Mouse (Mus musculus): Measurements from ENCODE around the gene Abcc1. TPM values are rescaled to one million over a fixed set of nuclear protein-coding genes. Genes with fewer than 3 reads are reported as not detected.

The Abcc1 gene
- polyA plus RNA-seq, 1 experiment from 2014 or later: 5.0 TPM

DNA sequence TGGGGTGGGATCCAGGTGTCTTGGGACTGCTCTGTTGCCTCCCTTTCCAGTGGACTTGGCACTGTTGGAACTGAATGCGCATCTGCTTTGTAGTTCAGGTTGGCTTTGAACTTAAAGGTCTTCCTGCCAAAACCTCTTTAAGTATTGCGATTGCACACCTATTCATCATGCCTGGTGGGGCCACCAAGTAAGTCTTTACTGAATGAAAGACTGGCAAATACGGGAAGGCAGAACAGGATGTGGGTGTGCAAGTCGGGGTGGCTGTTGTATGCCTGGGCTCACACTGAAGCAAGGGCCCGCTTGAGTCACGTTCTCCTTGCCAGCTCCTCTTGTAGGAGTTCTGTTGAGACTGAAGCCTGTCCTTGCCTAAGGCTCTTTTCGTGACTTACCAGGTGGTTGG, 18.5 kb downstream of the Abcc1 start:
- Histone ChIP-seq H3K4me2 (replicated peaks; ENCODE audit: low read depth, low read length) (no peak overlapping the region), H3K4me3 (ENCODE audit: low read depth, low read length) (no peak overlapping the region), H3K9ac (replicated peaks; ENCODE audit: low read depth) (no peak overlapping the region), H3K9me3 (ENCODE audit: low read length) (no peaks in the 10 kb centered on the region), H3K36me3 (ENCODE audit: insufficient read depth, low read length) (no peaks in the 10 kb centered on the region), H3K4me1 (ENCODE audit: insufficient read depth, low read depth, low read length) (no peaks in the 10 kb centered on the region; the same call in 1 of the 2 replicates), H3K27me3 (replicated peaks; ENCODE audit: insufficient read depth, low read length) (no peaks in the 10 kb centered on the region), H3K27ac (ENCODE audit: low read length) (no peak overlapping the region)
- no peak for ATAC-seq
- WGBS: 87% methylated on average over 7 of the region's 7 CpGs
- TF ChIP-seq EP300 (IDR thresholded peaks at IDR 0.05) (no peak), CTCF (IDR thresholded peaks at IDR 0.05) (no peak)
- no peak for DNase-seq (ENCODE audit: low spot score)

DNA sequence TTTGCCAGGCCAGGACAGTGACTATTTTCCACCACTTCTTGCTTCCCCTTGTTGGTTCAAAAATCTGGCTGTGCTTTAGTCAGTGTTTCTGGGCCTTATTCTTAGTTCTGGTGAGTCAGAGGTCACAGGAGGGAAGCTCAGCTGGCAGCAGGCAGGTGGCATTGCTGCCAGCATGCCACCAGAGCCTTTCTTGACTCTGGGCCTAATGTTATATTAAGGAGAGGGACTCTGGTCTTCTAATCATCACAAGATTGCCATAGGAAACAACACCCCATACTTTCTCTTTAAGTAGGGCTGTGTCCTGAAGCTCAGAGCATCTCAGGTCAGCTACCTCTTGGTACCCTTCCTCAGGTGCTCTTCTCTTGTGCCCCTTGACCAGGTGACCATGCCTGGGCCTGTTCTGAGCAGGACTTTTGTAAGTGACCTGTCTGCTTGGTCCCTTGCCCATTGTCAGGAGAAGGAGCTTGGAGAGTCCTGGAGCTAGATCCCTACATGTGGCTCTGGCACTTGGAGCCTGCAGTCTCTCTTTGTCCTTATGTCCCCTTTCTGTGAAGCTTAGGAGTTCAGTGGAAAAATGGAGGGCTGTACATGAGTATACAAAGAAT, 19.8 kb downstream of the Abcc1 start:
- ATAC-seq (no peak), DNase-seq (ENCODE audit: low spot score) (no peak)
- no peaks in the 10 kb centered on the region for H3K27me3 ChIP-seq (replicated peaks; ENCODE audit: insufficient read depth, low read length)
- no peak overlapping the region for H3K9ac ChIP-seq (replicated peaks; ENCODE audit: low read depth)
- H3K36me3 ChIP-seq (ENCODE audit: insufficient read depth, low read length): no peaks in the 10 kb centered on the region
- no peaks in the 10 kb centered on the region for H3K9me3 ChIP-seq (ENCODE audit: low read length)
- no peak overlapping the region for H3K27ac ChIP-seq (ENCODE audit: low read length)
- H3K4me3 ChIP-seq (ENCODE audit: low read depth, low read length): no peak overlapping the region
- TF ChIP-seq CTCF (IDR thresholded peaks at IDR 0.05) (no peak), EP300 (IDR thresholded peaks at IDR 0.05) (no peak)
- H3K4me2 ChIP-seq (replicated peaks; ENCODE audit: low read depth, low read length): no peak overlapping the region
- no peaks in the 10 kb centered on the region; the same call in 1 of the 2 replicates for H3K4me1 ChIP-seq (ENCODE audit: insufficient read depth, low read depth, low read length)

DNA sequence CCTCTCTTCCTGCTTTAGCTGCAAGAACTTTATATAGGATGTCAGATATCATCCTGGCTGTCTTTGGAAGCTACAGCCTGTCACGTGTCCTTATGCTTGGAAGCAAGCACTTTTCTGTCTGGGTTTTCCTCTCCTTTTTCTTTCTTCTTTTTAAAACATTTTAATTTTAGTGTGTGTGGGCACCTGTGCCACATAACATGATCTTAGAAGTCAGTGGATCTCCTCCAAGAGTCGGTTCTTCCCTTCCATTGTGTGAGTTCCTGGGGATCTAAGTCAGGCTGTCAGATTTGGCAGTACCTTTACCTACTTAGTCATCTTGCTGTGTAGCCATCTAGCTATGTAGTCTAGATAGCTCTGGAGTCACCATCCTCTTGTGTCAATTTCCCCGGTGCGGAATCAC, 37.9 kb downstream of the Abcc1 start:
- Histone ChIP-seq H3K4me3 (ENCODE audit: low read depth, low read length) (no peak overlapping the region), H3K9ac (replicated peaks; ENCODE audit: low read depth) (no peak overlapping the region), H3K9me3 (ENCODE audit: low read length) (no peaks in the 10 kb centered on the region), H3K4me2 (replicated peaks; ENCODE audit: low read depth, low read length) (no peak overlapping the region), H3K36me3 (ENCODE audit: insufficient read depth, low read length) (no peaks in the 10 kb centered on the region), H3K27ac (ENCODE audit: low read length) (no peak overlapping the region), H3K27me3 (replicated peaks; ENCODE audit: insufficient read depth, low read length) (no peaks in the 10 kb centered on the region), H3K4me1 (ENCODE audit: insufficient read depth, low read depth, low read length) (no peaks in the 10 kb centered on the region)
- TF ChIP-seq CTCF (IDR thresholded peaks at IDR 0.05): no peak
- 92% methylated on average over 4 of the region's 4 CpGs for WGBS
- DNase-seq (ENCODE audit: low spot score) (no peak), ATAC-seq (no peak)

DNA sequence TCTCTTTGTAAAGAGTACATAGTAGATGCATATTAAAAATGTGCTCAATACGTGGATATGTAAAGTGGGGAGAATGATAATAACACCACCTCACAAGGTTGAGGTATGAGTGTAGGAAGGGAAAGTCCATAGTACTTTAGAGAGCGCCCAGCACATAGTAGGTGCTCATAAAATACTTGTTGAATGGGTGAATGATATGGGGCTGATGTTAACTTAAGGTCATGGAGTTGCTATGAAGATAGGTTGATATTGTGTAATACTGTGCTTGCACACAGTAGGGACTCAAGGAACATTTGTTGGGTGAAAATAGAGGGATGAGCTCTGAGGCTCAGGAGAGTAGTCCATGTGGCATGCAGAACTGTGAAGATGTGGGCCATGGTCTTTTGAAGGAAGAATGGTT, 42.1 kb downstream of the Abcc1 start:
- Histone ChIP-seq H3K27me3 (replicated peaks; ENCODE audit: insufficient read depth, low read length) (no peaks in the 10 kb centered on the region), H3K9ac (replicated peaks; ENCODE audit: low read depth) (no peak overlapping the region), H3K9me3 (ENCODE audit: low read length) (no peaks in the 10 kb centered on the region), H3K4me2 (replicated peaks; ENCODE audit: low read depth, low read length) (no peak overlapping the region), H3K36me3 (ENCODE audit: insufficient read depth, low read length) (no peaks in the 10 kb centered on the region), H3K27ac (ENCODE audit: low read length) (no peak overlapping the region), H3K4me3 (ENCODE audit: low read depth, low read length) (no peak overlapping the region), H3K4me1 (ENCODE audit: insufficient read depth, low read depth, low read length) (no peaks in the 10 kb centered on the region)
- TF ChIP-seq CTCF (IDR thresholded peaks at IDR 0.05): no peak
- no peak for TF ChIP-seq EP300 (IDR thresholded peaks at IDR 0.05)
- ATAC-seq (no peak), DNase-seq (ENCODE audit: low spot score) (no peak)
- 92% methylated on average over 2 of the region's 2 CpGs for whole genome bisulfite sequencing

DNA sequence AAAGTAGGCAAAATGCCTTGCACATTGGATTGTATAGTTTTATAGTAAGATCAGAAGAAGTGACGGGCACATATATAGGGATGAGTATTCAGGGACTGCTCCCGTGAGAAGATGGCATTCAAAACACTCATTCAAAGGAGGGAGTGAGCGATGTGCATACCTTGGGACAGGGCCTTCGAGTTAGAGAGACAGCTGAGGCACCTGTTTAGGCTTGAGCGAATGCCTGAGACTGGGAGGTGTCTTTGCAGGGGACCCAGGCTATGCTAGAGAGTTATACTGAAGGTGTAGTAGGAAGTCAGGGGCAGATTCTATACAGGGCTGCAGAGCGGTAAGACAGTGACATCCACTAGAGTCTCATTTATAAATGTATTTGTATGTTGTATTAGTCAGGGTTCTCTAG, 44.3 kb downstream of the Abcc1 start:
- no peaks in the 10 kb centered on the region for H3K9me3 ChIP-seq (ENCODE audit: low read length)
- H3K9ac ChIP-seq (replicated peaks; ENCODE audit: low read depth): no peak overlapping the region
- no peak for ATAC-seq
- H3K4me1 ChIP-seq (ENCODE audit: insufficient read depth, low read depth, low read length): no peaks in the 10 kb centered on the region
- H3K27ac ChIP-seq (ENCODE audit: low read length): no peak overlapping the region
- H3K4me3 ChIP-seq (ENCODE audit: low read depth, low read length): no peak overlapping the region
- DNase-seq (ENCODE audit: low spot score): no peak
- TF ChIP-seq CTCF (IDR thresholded peaks at IDR 0.05) (no peak), EP300 (IDR thresholded peaks at IDR 0.05) (no peak)
- no peak overlapping the region for H3K4me2 ChIP-seq (replicated peaks; ENCODE audit: low read depth, low read length)
- H3K36me3 ChIP-seq (ENCODE audit: insufficient read depth, low read length): no peaks in the 10 kb centered on the region
- WGBS: 91% methylated on average over 6 of the region's 6 CpGs
- no peaks in the 10 kb centered on the region for H3K27me3 ChIP-seq (replicated peaks; ENCODE audit: insufficient read depth, low read length)

DNA sequence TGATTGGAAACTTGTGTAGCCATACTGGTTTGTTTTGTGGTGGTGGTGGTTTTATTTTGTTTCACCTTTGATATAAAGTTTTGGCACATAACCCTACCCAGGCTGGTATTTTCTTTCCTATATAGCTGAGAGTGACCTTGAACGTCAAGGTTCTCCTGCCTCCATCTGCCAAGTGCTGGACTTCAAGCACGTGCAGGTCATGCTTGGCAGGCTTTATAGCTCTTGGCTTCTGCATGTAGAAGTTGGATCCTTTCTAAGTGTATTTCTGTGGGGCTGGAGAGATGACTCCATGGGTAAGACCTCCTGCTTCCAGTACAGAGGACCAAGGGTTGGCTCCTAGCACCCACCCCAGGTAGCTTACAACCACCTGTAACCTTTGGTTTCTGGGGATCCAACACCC, 47.8 kb downstream of the Abcc1 start:
- Histone ChIP-seq H3K36me3 (ENCODE audit: insufficient read depth, low read length) (no peaks in the 10 kb centered on the region), H3K4me1 (ENCODE audit: insufficient read depth, low read depth, low read length) (no peaks in the 10 kb centered on the region), H3K9me3 (ENCODE audit: low read length) (no peaks in the 10 kb centered on the region), H3K4me3 (ENCODE audit: low read depth, low read length) (no peak overlapping the region), H3K27me3 (replicated peaks; ENCODE audit: insufficient read depth, low read length) (no peaks in the 10 kb centered on the region), H3K4me2 (replicated peaks; ENCODE audit: low read depth, low read length) (no peak overlapping the region), H3K9ac (replicated peaks; ENCODE audit: low read depth) (no peak overlapping the region), H3K27ac (ENCODE audit: low read length) (no peak overlapping the region)
- ATAC-seq: no peak
- TF ChIP-seq CTCF (IDR thresholded peaks at IDR 0.05) (no peak), EP300 (IDR thresholded peaks at IDR 0.05) (no peak)
- WGBS: 88% methylated on average over 2 of the region's 2 CpGs
- no peak for DNase-seq (ENCODE audit: low spot score)

DNA sequence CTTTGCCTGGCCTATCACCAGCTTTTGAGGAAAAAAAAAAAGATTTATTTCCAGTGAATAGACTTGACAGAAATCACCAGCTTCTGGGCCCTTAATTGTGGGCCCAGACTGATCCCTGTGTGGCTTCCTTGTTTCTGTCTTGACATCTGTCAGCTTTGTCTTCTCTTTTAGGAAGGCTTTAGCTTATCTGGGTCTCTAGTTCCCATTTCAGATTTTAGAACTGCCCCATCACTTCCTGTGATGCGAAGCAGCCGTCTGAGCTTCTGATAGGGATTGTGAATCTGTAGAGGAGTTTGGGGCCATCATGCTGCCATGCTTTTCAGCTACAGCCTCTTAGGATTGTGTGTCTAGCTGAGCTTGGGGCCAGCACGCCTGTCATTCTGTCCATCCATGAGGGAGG, 48.4 kb downstream of the Abcc1 start:
- no peak overlapping the region for H3K4me3 ChIP-seq (ENCODE audit: low read depth, low read length)
- no peaks in the 10 kb centered on the region for H3K9me3 ChIP-seq (ENCODE audit: low read length)
- TF ChIP-seq EP300 (IDR thresholded peaks at IDR 0.05): no peak
- no peak for TF ChIP-seq CTCF (IDR thresholded peaks at IDR 0.05)
- ATAC-seq (no peak), DNase-seq (ENCODE audit: low spot score) (no peak)
- no peak overlapping the region for H3K27ac ChIP-seq (ENCODE audit: low read length)
- no peak overlapping the region for H3K4me2 ChIP-seq (replicated peaks; ENCODE audit: low read depth, low read length)
- H3K4me1 ChIP-seq (ENCODE audit: insufficient read depth, low read depth, low read length): no peaks in the 10 kb centered on the region
- no peaks in the 10 kb centered on the region for H3K27me3 ChIP-seq (replicated peaks; ENCODE audit: insufficient read depth, low read length)
- H3K36me3 ChIP-seq (ENCODE audit: insufficient read depth, low read length): no peaks in the 10 kb centered on the region
- WGBS: 87% methylated on average over 3 of the region's 3 CpGs
- no peak overlapping the region for H3K9ac ChIP-seq (replicated peaks; ENCODE audit: low read depth)
